Mouse (Mus musculus) heart, adult 2 months (tissue): ENCODE measurements at regions not wholly inside any gene's neighbourhood (a gene's known extent, or its start where the extent isn't known, plus 50 kb on each side); places are given as distances from the start of the nearest gene placed in this dataset.

Experiments
- CTCF ChIP-seq: fragments of 200-600 bp; IDR thresholded peaks from 2 replicates; pipeline ENCODE4 v1.8.1; 2022; ENCODE audit warnings: antibody characterized with exemption, mild to moderate bottlenecking, moderate library complexity
- POLR2A ChIP-seq: fragments of 200-500 bp; IDR thresholded peaks from 2 replicates; pipeline ENCODE4 v1.6.1; 2011; ENCODE audit warnings: mild to moderate bottlenecking, low read depth, low read length, control low read depth; ENCODE audit not compliant: insufficient read depth

GRCm38 (mm10) chr10:98268511-98268910 is 542.0 kb upstream of the C030005K15Rik start:
- TF ChIP-seq POLR2A (no peak), CTCF (no peak)
